Mouse (Mus musculus) forebrain, embryonic 11.5 days (tissue): Measurements from ENCODE around the gene Tmeff2. TPM values are rescaled to one million over a fixed set of nuclear protein-coding genes. Genes with fewer than 3 reads are reported as not detected.

ENCODE experiments used
- ATAC-seq: fragments of 200-750 bp; cut with Nextera tagmentation; replicated peaks from 2 replicates; pipeline ENCODE4 v1.8.0; 2017; ENCODE audit warnings: moderate TSS enrichment; ENCODE audit not compliant: low FRiP score
- DNase-seq: peaks from one replicate; pipeline ENCODE4 v3.0.0-alpha.2; 2017; ENCODE audit warnings: low spot score
- H3K27ac ChIP-seq: fragments of 300-500 bp; sonication (generic); 2 replicates; pipeline ENCODE4 v1.5.1; 2014; ENCODE audit warnings: low read depth, low read length
- H3K27me3 ChIP-seq: fragments of 300-500 bp; sonication (generic); 2 replicates; pipeline ENCODE4 v1.6.1; 2014; ENCODE audit warnings: mild to moderate bottlenecking, low read length, mixed read lengths; ENCODE audit not compliant: control insufficient read depth, insufficient read depth
- H3K36me3 ChIP-seq: fragments of 300-500 bp; sonication (generic); 2 replicates; pipeline ENCODE4 v1.6.1; 2014; ENCODE audit warnings: mild to moderate bottlenecking, low read length, moderate library complexity, mixed read lengths; ENCODE audit not compliant: control insufficient read depth, insufficient read depth
- H3K4me1 ChIP-seq: fragments of 300-500 bp; sonication (generic); replicated peaks from 2 replicates; pipeline ENCODE4 v1.6.1; 2014; ENCODE audit warnings: low read length, mixed read lengths; ENCODE audit not compliant: control insufficient read depth, insufficient read depth
- H3K4me2 ChIP-seq: fragments of 300-500 bp; sonication (generic); 2 replicates; pipeline ENCODE4 v1.6.1; 2014; ENCODE audit warnings: low read depth, mild to moderate bottlenecking, low read length, moderate library complexity, mixed read lengths; ENCODE audit not compliant: severe bottlenecking
- H3K4me3 ChIP-seq: fragments of 300-500 bp; sonication (generic); 2 replicates; pipeline ENCODE4 v1.5.1; 2014; ENCODE audit warnings: low read depth, low read length
- H3K9ac ChIP-seq: fragments of 300-500 bp; sonication (generic); 2 replicates; pipeline ENCODE4 v1.6.1; 2014; ENCODE audit warnings: low read length
- H3K9me3 ChIP-seq: fragments of 300-500 bp; sonication (generic); 2 replicates; pipeline ENCODE4 v1.6.1; 2016; ENCODE audit warnings: low read length, mixed read lengths; ENCODE audit not compliant: control insufficient read depth
- WGBS: fragments of 180-500 bp; shearing (Covaris S2); extraction: QIAGEN DNeasy Blood & Tissue Kit; methylation state at CpG from one replicate; pipeline ENCODE4 v1.1.7; 2014; 5-methylcytosine and 5-hydroxymethylcytosine counted together
- polyA plus RNA-seq: library from polyadenylated mRNA; unstranded; fragments of >200 nt; fragmentation: Nextera tagmentation; extraction: Ambion mirVana; gene quantifications from 2 replicates; pipeline ENCODE4 v1.2.1, GENCODE M21; 2014

Gene Tmeff2
- polyA plus RNA-seq, 1 experiment from 2014 or later: 5.9 TPM

DNA sequence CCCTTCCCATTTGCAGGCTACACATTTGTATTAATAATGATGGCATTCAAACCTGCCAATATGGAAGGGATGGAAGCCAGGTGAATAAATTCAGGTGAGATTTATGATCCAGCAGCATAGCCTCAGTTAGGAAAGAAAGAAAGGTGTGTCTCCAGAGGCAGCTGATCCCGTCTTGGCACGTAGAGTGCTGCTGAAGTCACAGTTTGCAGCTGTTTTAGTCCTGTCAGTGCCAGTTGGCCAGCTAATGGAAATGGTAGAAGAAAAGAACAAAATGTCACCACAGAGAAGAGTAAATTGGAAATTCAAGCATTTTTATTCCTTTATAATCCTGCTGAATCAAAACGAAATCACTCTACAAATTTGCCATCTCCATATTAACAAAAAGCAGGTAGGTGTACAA is 99.3 kb downstream of the Tmeff2 start:
- 91% methylated on average over 3 of the region's 3 CpGs for WGBS
- no peak overlapping the region for H3K27ac ChIP-seq
- H3K4me2 ChIP-seq: no peak overlapping the region
- H3K36me3 ChIP-seq: no peaks in the 10 kb centered on the region
- no peaks in the 10 kb centered on the region for H3K27me3 ChIP-seq
- H3K9ac ChIP-seq: no peak overlapping the region
- H3K4me1 ChIP-seq: no peaks in the 10 kb centered on the region
- H3K4me3 ChIP-seq: no peak overlapping the region
- no peak for ATAC-seq
- no peaks in the 10 kb centered on the region for H3K9me3 ChIP-seq
- DNase-seq: no peak

DNA sequence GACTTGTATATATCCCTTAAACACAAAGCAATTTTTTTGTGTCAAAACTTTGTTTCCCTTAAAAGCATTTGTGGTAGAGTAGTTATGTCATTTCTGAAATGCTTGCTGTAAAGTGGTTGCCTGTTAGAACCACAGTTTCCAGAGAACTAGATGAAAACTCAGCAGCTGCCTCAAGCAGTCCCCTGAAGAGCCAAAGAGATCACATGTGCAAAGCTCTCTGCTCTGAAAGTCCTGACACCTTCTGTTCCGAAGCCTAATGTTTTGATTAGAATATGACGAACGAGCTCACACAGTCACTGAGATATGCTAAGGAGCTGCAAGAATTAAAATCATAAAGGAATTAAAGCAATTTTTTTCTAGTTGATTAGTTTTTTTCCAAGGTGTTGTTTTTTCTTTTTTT is 107.9 kb downstream of the Tmeff2 start:
- no peaks in the 10 kb centered on the region for H3K9me3 ChIP-seq
- no peaks in the 10 kb centered on the region for H3K27me3 ChIP-seq
- H3K4me1 ChIP-seq: no peaks in the 10 kb centered on the region
- WGBS: 85% methylated on average over 3 of the region's 3 CpGs
- no peaks in the 10 kb centered on the region for H3K36me3 ChIP-seq
- H3K27ac ChIP-seq: no peak overlapping the region
- ATAC-seq: no peak
- H3K4me2 ChIP-seq: no peak overlapping the region
- DNase-seq: no peak
- H3K9ac ChIP-seq: no peak overlapping the region
- H3K4me3 ChIP-seq: no peak overlapping the region

DNA sequence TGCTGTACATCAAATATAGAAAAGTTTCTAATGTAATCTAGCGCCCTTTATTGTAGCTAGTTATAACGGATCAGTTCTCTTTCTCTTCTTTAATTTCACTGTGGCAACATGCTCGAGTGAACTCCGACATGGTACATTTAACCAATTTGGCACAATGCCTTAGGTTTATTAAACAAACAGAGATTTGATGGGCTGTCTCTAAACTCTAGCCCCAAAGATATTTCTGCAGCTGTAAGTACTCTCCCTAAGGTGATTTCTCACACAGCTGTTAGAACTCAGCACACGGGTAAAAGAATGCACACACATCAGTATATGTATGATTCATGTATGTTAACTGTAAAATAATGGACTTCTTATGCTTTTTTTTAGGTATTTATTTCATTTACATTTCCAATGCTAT is 139.8 kb downstream of the Tmeff2 start:
- 84% methylated on average over 5 of the region's 5 CpGs for WGBS
- Histone ChIP-seq H3K9ac (no peak overlapping the region), H3K27ac (no peak overlapping the region), H3K4me2 (no peak overlapping the region), H3K36me3 (no peaks in the 10 kb centered on the region), H3K27me3 (no peaks in the 10 kb centered on the region), H3K4me3 (no peak overlapping the region), H3K4me1 (no peaks in the 10 kb centered on the region), H3K9me3 (no peaks in the 10 kb centered on the region)
- DNase-seq (no peak), ATAC-seq (no peak)

DNA sequence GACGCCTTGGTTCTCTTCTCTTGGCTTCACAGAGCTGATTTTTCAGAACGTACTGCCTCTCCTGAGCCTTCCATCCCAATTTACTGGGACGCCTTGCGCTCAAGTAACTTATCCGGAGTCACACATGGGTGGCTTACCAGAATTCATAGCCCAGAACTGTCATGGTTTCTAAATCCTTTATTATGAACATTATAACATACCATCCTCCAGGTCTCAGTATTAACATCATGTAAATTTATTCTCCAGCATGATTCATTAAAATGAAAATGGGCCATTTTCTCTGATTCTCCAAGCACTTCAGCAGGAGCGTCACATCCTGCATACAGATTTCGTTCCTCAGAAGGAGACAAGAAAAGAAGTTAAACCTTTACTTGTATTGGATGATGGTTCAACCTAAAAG is 144.4 kb downstream of the Tmeff2 start:
- Histone ChIP-seq H3K9ac (no peak overlapping the region), H3K4me3 (no peak overlapping the region), H3K4me1 (no peaks in the 10 kb centered on the region), H3K27ac (no peak overlapping the region), H3K4me2 (no peak overlapping the region), H3K9me3 (no peaks in the 10 kb centered on the region), H3K27me3 (no peaks in the 10 kb centered on the region), H3K36me3 (no peaks in the 10 kb centered on the region)
- ATAC-seq (no peak), DNase-seq (no peak)
- WGBS: 92% methylated on average over 7 of the region's 7 CpGs

DNA sequence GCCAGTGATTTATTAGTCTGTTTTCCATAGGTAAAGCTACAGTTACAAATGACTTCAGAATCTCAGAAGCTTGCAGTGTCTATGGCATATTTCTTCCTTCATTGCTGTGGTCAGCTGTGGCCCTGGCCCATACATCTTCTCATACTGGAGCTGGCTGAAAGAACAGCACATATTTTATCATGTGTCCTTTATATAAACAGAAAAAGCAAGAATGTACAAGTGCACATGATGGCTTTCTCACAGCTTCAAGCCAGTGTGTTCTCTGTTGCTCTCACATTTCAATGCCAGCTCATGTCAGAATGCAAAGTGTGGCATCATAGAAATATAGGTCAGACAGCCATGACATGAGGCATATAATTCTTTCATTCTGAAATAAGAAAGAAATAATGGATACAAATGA is 164.1 kb downstream of the Tmeff2 start:
- H3K4me3 ChIP-seq: no peak overlapping the region
- ATAC-seq: no peak
- no peaks in the 10 kb centered on the region for H3K9me3 ChIP-seq
- DNase-seq: no peak
- no peaks in the 10 kb centered on the region for H3K27me3 ChIP-seq
- no peaks in the 10 kb centered on the region for H3K36me3 ChIP-seq
- H3K27ac ChIP-seq: no peak overlapping the region
- H3K4me2 ChIP-seq: no peak overlapping the region
- no peak overlapping the region for H3K9ac ChIP-seq
- no peaks in the 10 kb centered on the region for H3K4me1 ChIP-seq

DNA sequence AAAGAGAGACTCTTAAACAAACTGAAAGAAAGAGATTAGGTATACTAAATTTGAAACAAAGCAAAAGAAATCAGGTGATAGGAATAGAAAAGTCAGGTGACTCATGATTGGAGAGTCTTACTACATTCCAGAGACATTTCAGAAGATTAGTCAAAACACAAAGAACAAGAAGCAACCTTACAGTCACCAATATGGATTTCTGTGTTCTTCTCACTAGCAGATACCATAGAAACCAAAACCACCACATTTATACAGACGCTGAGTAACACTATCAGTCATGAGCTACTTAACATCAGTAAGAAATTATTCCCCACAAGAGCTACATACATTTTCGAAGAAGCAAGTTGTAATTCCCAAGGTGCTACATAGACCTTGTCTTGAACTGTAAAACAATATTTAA is 165.2 kb downstream of the Tmeff2 start:
- H3K4me2 ChIP-seq: no peak overlapping the region
- ATAC-seq (no peak), DNase-seq (no peak)
- H3K9me3 ChIP-seq: no peaks in the 10 kb centered on the region
- no peak overlapping the region for H3K9ac ChIP-seq
- no peak overlapping the region for H3K4me3 ChIP-seq
- WGBS: 87% methylated on average over 2 of the region's 2 CpGs
- no peaks in the 10 kb centered on the region for H3K4me1 ChIP-seq
- no peaks in the 10 kb centered on the region for H3K36me3 ChIP-seq
- no peak overlapping the region for H3K27ac ChIP-seq
- no peaks in the 10 kb centered on the region for H3K27me3 ChIP-seq

DNA sequence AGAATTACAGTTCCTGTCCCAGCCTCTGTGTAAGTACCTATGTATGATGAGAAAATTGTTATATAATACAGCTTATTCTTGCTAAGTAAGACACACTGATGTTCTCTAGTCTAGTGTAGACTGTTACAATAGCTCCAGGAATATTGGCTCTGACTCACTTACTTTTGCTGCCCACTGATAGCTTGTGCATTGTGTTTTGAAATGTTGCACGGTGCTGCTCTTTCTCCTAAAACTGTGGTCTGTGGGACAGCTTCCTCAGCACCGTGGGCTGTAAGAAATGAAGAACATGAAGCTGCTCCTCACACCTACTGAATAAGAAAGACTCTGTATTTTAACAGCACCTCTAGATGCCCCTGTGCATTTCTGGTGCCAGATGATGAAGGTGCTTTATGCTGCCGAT is 168.4 kb downstream of the Tmeff2 start:
- H3K4me3 ChIP-seq: no peak overlapping the region
- H3K27me3 ChIP-seq: no peaks in the 10 kb centered on the region
- H3K27ac ChIP-seq: no peak overlapping the region
- H3K4me2 ChIP-seq: no peak overlapping the region
- ATAC-seq: no peak
- H3K9me3 ChIP-seq: no peaks in the 10 kb centered on the region
- no peak for DNase-seq
- no peak overlapping the region for H3K9ac ChIP-seq
- 93% methylated on average over 3 of the region's 3 CpGs for WGBS
- H3K4me1 ChIP-seq: no peaks in the 10 kb centered on the region
- no peaks in the 10 kb centered on the region for H3K36me3 ChIP-seq

DNA sequence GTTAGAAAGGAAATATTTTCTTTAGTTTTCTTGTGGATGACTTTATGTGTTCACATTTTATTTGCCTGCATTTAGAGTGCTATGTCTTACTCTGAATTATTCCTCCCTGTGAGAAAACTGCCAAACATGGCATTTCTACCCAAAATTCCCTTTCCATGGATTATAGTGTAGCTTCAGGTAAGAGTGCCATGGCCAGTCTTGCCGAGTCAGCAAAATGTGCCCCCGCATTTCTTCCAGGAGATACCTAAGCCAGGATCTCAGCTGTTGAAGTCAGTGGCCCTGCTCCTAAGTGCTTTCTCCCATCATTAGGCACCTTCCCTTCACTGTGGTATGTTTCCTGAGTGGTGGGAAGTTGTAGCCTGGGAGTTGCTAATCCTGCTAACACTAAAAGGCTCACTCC is 168.8 kb downstream of the Tmeff2 start:
- no peak for ATAC-seq
- H3K27me3 ChIP-seq: no peaks in the 10 kb centered on the region
- H3K4me2 ChIP-seq: no peak overlapping the region
- no peak overlapping the region for H3K4me3 ChIP-seq
- H3K27ac ChIP-seq: no peak overlapping the region
- no peak overlapping the region for H3K9ac ChIP-seq
- no peaks in the 10 kb centered on the region for H3K9me3 ChIP-seq
- DNase-seq: no peak
- no peaks in the 10 kb centered on the region for H3K4me1 ChIP-seq
- H3K36me3 ChIP-seq: no peaks in the 10 kb centered on the region
- WGBS: 82% methylated on average over 2 of the region's 2 CpGs

DNA sequence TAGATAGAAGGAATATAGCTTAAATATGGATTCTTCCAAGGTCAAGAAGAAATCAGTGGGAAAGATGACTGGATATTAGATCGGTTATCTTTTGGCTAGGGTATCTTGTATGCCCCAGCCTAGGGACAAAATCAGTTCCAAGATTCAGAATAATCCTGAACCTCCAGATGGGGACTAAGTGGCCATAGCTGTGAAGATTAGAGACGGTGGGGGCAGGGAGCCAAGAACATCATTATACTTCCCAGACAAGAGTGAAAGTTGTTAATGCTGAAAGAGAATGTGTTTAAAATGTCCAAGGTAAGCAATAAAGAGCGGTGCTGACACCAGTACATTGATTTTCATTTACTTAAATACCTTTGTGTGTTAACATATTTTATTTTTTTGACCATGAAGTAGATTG is 173.6 kb downstream of the Tmeff2 start:
- WGBS: 89% methylated on average over 3 of the region's 3 CpGs
- H3K9me3 ChIP-seq: no peaks in the 10 kb centered on the region
- DNase-seq (no peak), ATAC-seq (no peak)
- H3K27me3 ChIP-seq: no peaks in the 10 kb centered on the region
- H3K36me3 ChIP-seq: no peaks in the 10 kb centered on the region
- H3K27ac ChIP-seq: no peak overlapping the region
- H3K9ac ChIP-seq: no peak overlapping the region
- no peak overlapping the region for H3K4me3 ChIP-seq
- no peak overlapping the region for H3K4me2 ChIP-seq
- H3K4me1 ChIP-seq: no peaks in the 10 kb centered on the region
